Mouse (Mus musculus): ENCODE measurements around the gene Hsd3b5.
"Not testable (repeated sequence)": the region's sequence is repeated elsewhere in the genome, so short reads cannot be mapped to it uniquely, and the experiment has no call there.

Hsd3b5 gene

GRCm38 (mm10) chr3:98630152-98630551 lies at the start of gene Hsd3b5:
Gene Hsd3b5 (minus strand): TSS chr3:98630252.
- DNase-seq (ENCODE audit: inconsistent age in 2 of 2, low spot score in 1 of 2): no peak

GRCm38 (mm10) chr3:98635145-98635544 lies 5.1 kb upstream of the Hsd3b5 start:
- no peak for DNase-seq (ENCODE audit: inconsistent age in 2 of 2, low spot score in 1 of 2)

GRCm38 (mm10) chr3:98629633-98630032 lies 419 bp downstream of the Hsd3b5 start:
- DNase-seq (ENCODE audit: inconsistent age in 2 of 2, low spot score in 1 of 2): no peak

GRCm38 (mm10) chr3:98616786-98617185 lies 13.3 kb downstream of the Hsd3b5 start:
- DNase-seq (ENCODE audit: inconsistent age in 2 of 2, low spot score in 1 of 2): not testable (repeated sequence)

GRCm38 (mm10) chr3:98616244-98616643 lies 13.8 kb downstream of the Hsd3b5 start:
- peak in 1 of 2 experiments; percentile 19 for DNase-seq (ENCODE audit: inconsistent age in 2 of 2, low spot score in 1 of 2)

- not testable (repeated sequence) for DNase-seq (ENCODE audit: inconsistent age in 2 of 2, low spot score in 1 of 2)
Measured at GRCm38 (mm10) chr3:98614406-98614927, 15.6 kb downstream of the Hsd3b5 start.

GRCm38 (mm10) chr3:98613963-98614362 lies 16.1 kb downstream of the Hsd3b5 start:
- DNase-seq (ENCODE audit: inconsistent age in 2 of 2, low spot score in 1 of 2): no peak

GRCm38 (mm10) chr3:98613540-98613939 lies 16.5 kb downstream of the Hsd3b5 start:
- not testable (repeated sequence) for DNase-seq (ENCODE audit: inconsistent age in 2 of 2, low spot score in 1 of 2)

- no peak for DNase-seq (ENCODE audit: inconsistent age in 2 of 2, low spot score in 1 of 2)
Measured at GRCm38 (mm10) chr3:98588707-98589106, 41.3 kb downstream of the Hsd3b5 start, which contains the start of gene Gm10681. Gene Gm10681 (minus strand): TSS chr3:98588807.

GRCm38 (mm10) chr3:98587721-98588120 lies 42.3 kb downstream of the Hsd3b5 start:
- DNase-seq (ENCODE audit: inconsistent age in 2 of 2, low spot score in 1 of 2): no peak

GRCm38 (mm10) chr3:98582622-98583021 lies 47.4 kb downstream of the Hsd3b5 start:
- DNase-seq (ENCODE audit: inconsistent age in 2 of 2, low spot score in 1 of 2): not testable (repeated sequence)

GRCm38 (mm10) chr3:98582202-98582601 lies 47.9 kb downstream of the Hsd3b5 start:
- DNase-seq (ENCODE audit: inconsistent age in 2 of 2, low spot score in 1 of 2): not testable (repeated sequence)

- DNase-seq (ENCODE audit: inconsistent age in 2 of 2, low spot score in 1 of 2): peak; percentile 15 to 51
Measured at GRCm38 (mm10) chr3:98581024-98581423, 49.0 kb downstream of the Hsd3b5 start.
